Mouse (Mus musculus): ENCODE measurements around the gene Jkamp. TPM values are rescaled to one million over a fixed set of nuclear protein-coding genes. Genes with fewer than 3 reads are reported as not detected.

Gene Jkamp
- polyA plus RNA-seq (2012; rRNA removed; ENCODE audit: low replicate concordance), result 23.3 and 26.6 TPM in 2 replicates

GRCm38 (mm10) chr12:72085329-72086165 lies at the start of gene Jkamp, which contains the start of gene L3hypdh:
Gene Jkamp (plus strand): TSS chr12:72085589.
Gene L3hypdh (minus strand): TSS chr12:72085439.

DNA sequence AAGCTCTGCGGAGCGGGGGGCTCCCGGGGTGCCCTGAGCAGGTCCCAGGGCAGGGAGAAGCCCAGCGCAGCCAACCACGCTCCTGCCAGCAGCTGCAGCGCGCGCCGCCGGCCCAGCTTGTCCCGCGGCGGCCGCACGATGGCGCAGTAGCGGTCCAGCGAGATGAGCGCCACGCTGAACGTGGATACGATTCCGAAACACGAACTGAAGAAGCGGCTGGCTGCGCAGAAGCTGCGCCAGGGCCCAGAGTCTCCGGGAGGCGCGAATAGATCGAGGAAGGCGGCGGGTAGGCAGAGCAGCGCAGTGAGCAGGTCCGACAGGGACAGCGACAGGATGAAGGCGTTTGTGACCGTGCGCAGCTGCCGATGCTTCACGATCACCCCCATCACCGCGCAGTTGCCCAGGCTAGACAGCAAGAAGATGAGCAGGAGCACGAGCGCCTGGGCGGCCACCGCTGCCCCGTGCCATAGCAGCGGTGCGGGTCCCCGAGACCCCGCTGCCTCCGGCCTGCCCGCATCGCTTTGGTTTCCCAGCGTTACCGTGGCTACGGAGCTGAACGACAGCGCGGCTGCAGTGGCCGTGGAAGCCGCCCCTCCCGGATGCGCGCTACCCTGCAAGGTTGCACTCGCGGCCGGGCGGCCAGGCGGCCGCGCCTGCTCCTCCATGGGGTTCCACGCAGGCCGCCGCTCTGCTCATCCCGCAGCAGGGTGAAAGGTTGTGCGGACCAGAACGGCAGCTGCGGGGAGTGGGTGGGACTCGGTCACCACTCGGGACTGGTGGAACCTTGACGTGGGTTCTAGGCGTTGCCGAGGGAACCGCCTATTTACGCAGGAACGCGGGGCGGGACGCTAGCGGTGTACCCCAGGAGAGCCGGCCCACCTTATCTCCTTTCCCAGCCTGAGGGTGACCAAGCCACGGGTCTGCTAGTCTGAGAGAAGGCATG lies 14.8 kb upstream of the Jkamp start, which contains the start of gene Gpr135:
Gpr135 (minus strand) TSS at position 799 of the 943 bp plus-strand sequence.

Other genes with a start within 250 kb of the Jkamp start
- 0.17 and 0.92 TPM in 2 replicates for gene Gpr135, start 14.5 kb upstream of the Jkamp start, polyA plus RNA-seq (2012; rRNA removed; ENCODE audit: low replicate concordance)
- 2.9 and 5.7 TPM in 2 replicates for gene L3hypdh, start 150 bp upstream of the Jkamp start, polyA plus RNA-seq (2012; rRNA removed; ENCODE audit: low replicate concordance)
- gene Ccdc175, start 99.4 kb downstream of the Jkamp start, polyA plus RNA-seq (2012; rRNA removed; ENCODE audit: low replicate concordance), result not detected in 2 replicates

Data from duodenum, adult 2 months (tissue).